ENCODE assay signal across 10 mouse cellular contexts in genomic region chr9:21497050-21497542, GRCm38 (mm10). TPM values are rescaled to one million over a fixed set of nuclear protein-coding genes. Genes with fewer than 3 reads are reported as not detected.
DNase-seq lines count a peak whose midpoint lies in the region; ATAC-seq and TF ChIP-seq lines count a peak whose summit lies in the region.
"Had no signal": no experiment of that assay in that cellular context is flagged by ENCODE, and none has a peak within 500 bp of the region (broad histone marks: within the 10 kb centered on the region; RNA-seq: fewer than 3 reads in every experiment).

No protein-coding gene starts in this region.

- no peaks in the 10 kb centered on the region for H3K9me3 ChIP-seq in MEL (replicated peaks; ENCODE audit: insufficient read depth, low read length)
- no peaks in the 10 kb centered on the region for H3K9me3 ChIP-seq in limb, embryonic 12.5 days
- H3K9me3 ChIP-seq: neural tube, embryonic 12.5 days had no signal

- WGBS in limb, embryonic 12.5 days, result 68% methylated on average over 16 of the region's 16 CpGs

- no peak overlapping the region for H3K9ac ChIP-seq in MEL (ENCODE audit: control insufficient read depth, low read depth, low read length, poor library complexity, severe bottlenecking)
- H3K9ac ChIP-seq in limb, embryonic 12.5 days (replicated peaks), result no peak overlapping the region; the same call in none of the 2 replicates

- peak overlapping the region; percentile 61 for H3K4me2 ChIP-seq in limb, embryonic 12.5 days
- H3K4me2 ChIP-seq: neural tube, embryonic 12.5 days had no signal

- H3K27me3 ChIP-seq in MEL (ENCODE audit: control insufficient read depth in 1 of 2, insufficient read depth in 2 of 2, low read length in 2 of 2), result no peaks in the 10 kb centered on the region
- no peaks in the 10 kb centered on the region for H3K27me3 ChIP-seq in limb, embryonic 12.5 days
- H3K27me3 ChIP-seq: neural tube, embryonic 12.5 days had no signal

- TF ChIP-seq EP300 in MEL (IDR thresholded peaks at IDR 0.05; ENCODE audit: low read depth in 1 of 2, low read length in 2 of 2), result no peak

- no peak; a peak in 1 of 4 replicates for TF ChIP-seq POLR2A in MEL (IDR thresholded peaks at IDR 0.05; ENCODE audit: control insufficient read depth in 1 of 2, insufficient read depth in 1 of 2, low read depth in 1 of 2, low read length in 2 of 2, poor library complexity in 1 of 2)

- ATAC-seq in limb, embryonic 12.5 days (ENCODE audit: insufficient number of reproducible peaks, insufficient read depth, low FRiP score, low TSS enrichment, low read depth), result no peak; the same call in 1 of the 2 replicates
- ATAC-seq: intestine, postnatal 0 days had no signal

- no peak overlapping the region for H3K27ac ChIP-seq in MEL (ENCODE audit: control insufficient read depth, low read depth, low read length)
- H3K27ac ChIP-seq in limb, embryonic 12.5 days, result peak overlapping the region; percentile 98
- H3K27ac ChIP-seq: macrophage; neural tube, embryonic 12.5 days had no signal

- no peak overlapping the region for H3K4me3 ChIP-seq in MEL (ENCODE audit: control insufficient read depth in 1 of 2, insufficient read depth in 1 of 2, low read depth in 2 of 2, low read length in 2 of 2)
- H3K4me3 ChIP-seq in limb, embryonic 12.5 days (replicated peaks), result 0 out of 2 replicates have a peak overlapping the region, but pooled peaks have one; percentile 15
- H3K4me3 ChIP-seq: neural tube, embryonic 12.5 days had no signal

- no peaks in the 10 kb centered on the region for H3K4me1 ChIP-seq in MEL (ENCODE audit: control insufficient read depth in 1 of 2, insufficient read depth in 2 of 2, low read length in 2 of 2)
- peaks cover 39% of the 10 kb centered on the region for H3K4me1 ChIP-seq in limb, embryonic 12.5 days (replicated peaks)
- H3K4me1 ChIP-seq: neural tube, embryonic 12.5 days had no signal

- no peak for TF ChIP-seq RAD21 in MEL (IDR thresholded peaks at IDR 0.05; ENCODE audit: low read depth, low read length)

- TF ChIP-seq CTCF in MEL (IDR thresholded peaks at IDR 0.05 in 2 of 3, conservative IDR thresholded peaks at IDR 0.05 in 1 of 3; ENCODE audit: control insufficient read depth in 1 of 3, insufficient read depth in 1 of 3, low read depth in 2 of 3, low read length in 3 of 3, poor library complexity in 1 of 3, severe bottlenecking in 1 of 3), result no peak

- peak; percentile 42 to 69 for DNase-seq in layer of hippocampus, adult 18-20 months (ENCODE audit: low spot score in 2 of 2)
- no peak for DNase-seq in layer of hippocampus, adult 11-12 months (ENCODE audit: low spot score)
- no peak for DNase-seq in MEL (ENCODE audit: low read depth, low spot score)
- DNase-seq in brain, adult 2 months (ENCODE audit: low read depth, low spot score), result peak; percentile 73
- DNase-seq in embryo, embryonic 10.5 days (ENCODE audit: low spot score), result no peak
- no peak for DNase-seq in thymus, postnatal 0 days (ENCODE audit: low spot score)

- peaks cover 0 to 15% of the 10 kb centered on the region in 2 experiments; a peak in 2 of 4 replicates for H3K36me3 ChIP-seq in MEL (ENCODE audit: control insufficient read depth in 1 of 2, insufficient read depth in 2 of 2, low read length in 2 of 2)
- H3K36me3 ChIP-seq in limb, embryonic 12.5 days, result peaks cover 52% of the 10 kb centered on the region

- H3K79me2 ChIP-seq in MEL (ENCODE audit: control insufficient read depth, insufficient read depth, low read length, poor library complexity), result no peaks in the 10 kb centered on the region

TF ChIP-seq in MEL, 35 proteins besides CTCF, POLR2A, EP300 and RAD21:
- TF ChIP-seq POLR2AphosphoS2 (IDR thresholded peaks at IDR 0.05; ENCODE audit: low read length) (0 out of 2 replicates have a peak, but pooled peaks have one; percentile 11), GATA1 (IDR thresholded peaks at IDR 0.05; ENCODE audit: low read depth, low read length) (no peak)

RNA-seq across cellular contexts. Expression of gene Tmed1, which starts 13.0 kb away (rescaled TPM):
- 10 to 100 TPM; 11.1 to 11.8 TPM for total RNA-seq in layer of hippocampus, adult 18-20 months (2021)
- total RNA-seq in MEL (2012; rRNA removed), result 128 and 146 TPM in 2 replicates
- 10 to 100 TPM in 1 of 2 experiments, not detected in 1; 89.4 TPM for polyA plus RNA-seq in MEL (2012; ENCODE audit: insufficient read depth in 1 of 2, insufficient read length in 2 of 2, low read depth in 1 of 2, low replicate concordance in 2 of 2, missing spikeins in 1 of 2)
- polyA plus RNA-seq in limb, embryonic 12.5 days (2016; fragmentation: Nextera tagmentation; extraction: Ambion mirVana), result 108 and 117 TPM in 2 replicates
- polyA plus RNA-seq in thymus, postnatal 0 days (2015; fragmentation: Nextera tagmentation; extraction: Ambion mirVana), result 30.2 and 31.1 TPM in 2 replicates

RNA-seq across cellular contexts. Expression of gene AB124611, which starts 28.9 kb away (rescaled TPM):
- total RNA-seq in layer of hippocampus, adult 18-20 months (2021), result not detected
- 37.2 and 55.2 TPM in 2 replicates for total RNA-seq in MEL (2012; rRNA removed)
- polyA plus RNA-seq in MEL (2012; ENCODE audit: insufficient read depth in 1 of 2, insufficient read length in 2 of 2, low read depth in 1 of 2, low replicate concordance in 2 of 2, missing spikeins in 1 of 2), result 10 to 100 TPM in 1 of 2 experiments, not detected in 1; 58.7 TPM
- 3.4 and 3.9 TPM in 2 replicates for polyA plus RNA-seq in limb, embryonic 12.5 days (2016; fragmentation: Nextera tagmentation; extraction: Ambion mirVana)
- 18.8 and 19.9 TPM in 2 replicates for polyA plus RNA-seq in thymus, postnatal 0 days (2015; fragmentation: Nextera tagmentation; extraction: Ambion mirVana)

RNA-seq across cellular contexts. Expression of gene Carm1, which starts 49.6 kb away (rescaled TPM):
- total RNA-seq in layer of hippocampus, adult 18-20 months (2021), result 10 to 100 TPM; 76.4 to 81.6 TPM
- total RNA-seq in MEL (2012; rRNA removed), result 121 and 131 TPM in 2 replicates
- 100 to 1,000 TPM; 121 to 423 TPM for polyA plus RNA-seq in MEL (2012; ENCODE audit: insufficient read depth in 1 of 2, insufficient read length in 2 of 2, low read depth in 1 of 2, low replicate concordance in 2 of 2, missing spikeins in 1 of 2)
- 72.3 and 82.4 TPM in 2 replicates for polyA plus RNA-seq in limb, embryonic 12.5 days (2016; fragmentation: Nextera tagmentation; extraction: Ambion mirVana)
- polyA plus RNA-seq in thymus, postnatal 0 days (2015; fragmentation: Nextera tagmentation; extraction: Ambion mirVana), result 10.9 and 12.4 TPM in 2 replicates

Comparison
In these comparisons a context has a peak if more than half of its experiments do, and no peak if none do; other contexts are left out.
1. DNase-seq: peak in layer of hippocampus, adult 18-20 months (2 of 2) and brain, adult 2 months (single experiment); none in layer of hippocampus, adult 11-12 months (single experiment), MEL (single experiment), embryo, embryonic 10.5 days (single experiment) and thymus, postnatal 0 days (single experiment).